Mouse (Mus musculus): Measurements from ENCODE around the gene Krtap26-1. TPM values are rescaled to one million over a fixed set of nuclear protein-coding genes. Genes with fewer than 3 reads are reported as not detected.

The Krtap26-1 gene
- polyA plus RNA-seq (2011; ENCODE audit: insufficient read length, low read depth, missing spikeins): not detected in 2 replicates

GRCm38 (mm10) chr16:88647358-88647846 is at the start of gene Krtap26-1:
Krtap26-1 (minus strand) TSS chr16:88647796.
- Histone ChIP-seq H3K4me1 (ENCODE audit: control insufficient read depth, insufficient read depth, low read length) (no peaks in the 10 kb centered on the region), H3K27ac (ENCODE audit: insufficient read depth, low read length) (no peak within 1 kb of the TSS), H3K4me3 (ENCODE audit: insufficient read depth, low read length) (no peak within 1 kb of the TSS)
- TF ChIP-seq CTCF (IDR thresholded peaks at IDR 0.05; ENCODE audit: borderline replicate concordance, insufficient read depth, low read length): no peak
- no peak for TF ChIP-seq POLR2A (IDR thresholded peaks at IDR 0.05; ENCODE audit: low read depth, low read length)

- TF ChIP-seq CTCF (IDR thresholded peaks at IDR 0.05; ENCODE audit: borderline replicate concordance, insufficient read depth, low read length) (no peak), POLR2A (IDR thresholded peaks at IDR 0.05; ENCODE audit: low read depth, low read length) (no peak)
- H3K4me3 ChIP-seq (ENCODE audit: insufficient read depth, low read length): no peak overlapping the region
- H3K27ac ChIP-seq (ENCODE audit: insufficient read depth, low read length): no peak overlapping the region
- H3K4me1 ChIP-seq (ENCODE audit: control insufficient read depth, insufficient read depth, low read length): no peaks in the 10 kb centered on the region
Measured at GRCm38 (mm10) chr16:88696256-88696655, 48.7 kb upstream of the Krtap26-1 start.

- Histone ChIP-seq H3K4me3 (ENCODE audit: insufficient read depth, low read length) (no peak overlapping the region), H3K4me1 (ENCODE audit: control insufficient read depth, insufficient read depth, low read length) (no peaks in the 10 kb centered on the region), H3K27ac (ENCODE audit: insufficient read depth, low read length) (no peak overlapping the region)
- TF ChIP-seq CTCF (IDR thresholded peaks at IDR 0.05; ENCODE audit: borderline replicate concordance, insufficient read depth, low read length) (no peak), POLR2A (IDR thresholded peaks at IDR 0.05; ENCODE audit: low read depth, low read length) (no peak)
Measured at GRCm38 (mm10) chr16:88681282-88681681, 33.7 kb upstream of the Krtap26-1 start.

- no peaks in the 10 kb centered on the region for H3K4me1 ChIP-seq (ENCODE audit: control insufficient read depth, insufficient read depth, low read length)
- TF ChIP-seq POLR2A (IDR thresholded peaks at IDR 0.05; ENCODE audit: low read depth, low read length): no peak
- no peak for TF ChIP-seq CTCF (IDR thresholded peaks at IDR 0.05; ENCODE audit: borderline replicate concordance, insufficient read depth, low read length)
- H3K27ac ChIP-seq (ENCODE audit: insufficient read depth, low read length): no peak overlapping the region
- H3K4me3 ChIP-seq (ENCODE audit: insufficient read depth, low read length): no peak overlapping the region
Measured at GRCm38 (mm10) chr16:88679099-88679498, 31.5 kb upstream of the Krtap26-1 start.

GRCm38 (mm10) chr16:88671571-88671970 is 24.0 kb upstream of the Krtap26-1 start, which contains the start of gene Krtap27-1:
Krtap27-1 (minus strand) TSS chr16:88671671.
- Histone ChIP-seq H3K4me1 (ENCODE audit: control insufficient read depth, insufficient read depth, low read length) (no peaks in the 10 kb centered on the region), H3K4me3 (ENCODE audit: insufficient read depth, low read length) (no peak within 1 kb of the TSS), H3K27ac (ENCODE audit: insufficient read depth, low read length) (no peak within 1 kb of the TSS)
- TF ChIP-seq POLR2A (IDR thresholded peaks at IDR 0.05; ENCODE audit: low read depth, low read length) (no peak), CTCF (IDR thresholded peaks at IDR 0.05; ENCODE audit: borderline replicate concordance, insufficient read depth, low read length) (no peak)

- Histone ChIP-seq H3K4me3 (ENCODE audit: insufficient read depth, low read length) (no peak overlapping the region), H3K27ac (ENCODE audit: insufficient read depth, low read length) (no peak overlapping the region), H3K4me1 (ENCODE audit: control insufficient read depth, insufficient read depth, low read length) (no peaks in the 10 kb centered on the region)
- TF ChIP-seq POLR2A (IDR thresholded peaks at IDR 0.05; ENCODE audit: low read depth, low read length): no peak
- peak; percentile 4; the same call in 1 of the 2 replicates for TF ChIP-seq CTCF (IDR thresholded peaks at IDR 0.05; ENCODE audit: borderline replicate concordance, insufficient read depth, low read length)
Measured at GRCm38 (mm10) chr16:88657426-88657825, 9.8 kb upstream of the Krtap26-1 start.

- TF ChIP-seq POLR2A (IDR thresholded peaks at IDR 0.05; ENCODE audit: low read depth, low read length): no peak
- no peak for TF ChIP-seq CTCF (IDR thresholded peaks at IDR 0.05; ENCODE audit: borderline replicate concordance, insufficient read depth, low read length)
- Histone ChIP-seq H3K27ac (ENCODE audit: insufficient read depth, low read length) (no peak overlapping the region), H3K4me3 (ENCODE audit: insufficient read depth, low read length) (no peak overlapping the region), H3K4me1 (ENCODE audit: control insufficient read depth, insufficient read depth, low read length) (no peaks in the 10 kb centered on the region)
Measured at GRCm38 (mm10) chr16:88651952-88652351, 4.4 kb upstream of the Krtap26-1 start.

- Histone ChIP-seq H3K4me3 (ENCODE audit: insufficient read depth, low read length) (no peak overlapping the region), H3K4me1 (ENCODE audit: control insufficient read depth, insufficient read depth, low read length) (no peaks in the 10 kb centered on the region), H3K27ac (ENCODE audit: insufficient read depth, low read length) (no peak overlapping the region)
- no peak for TF ChIP-seq CTCF (IDR thresholded peaks at IDR 0.05; ENCODE audit: borderline replicate concordance, insufficient read depth, low read length)
- TF ChIP-seq POLR2A (IDR thresholded peaks at IDR 0.05; ENCODE audit: low read depth, low read length): no peak
Measured at GRCm38 (mm10) chr16:88651082-88651481, 3.5 kb upstream of the Krtap26-1 start.

GRCm38 (mm10) chr16:88646366-88647111 is 1.1 kb downstream of the Krtap26-1 start:
- Histone ChIP-seq H3K4me1 (ENCODE audit: control insufficient read depth, insufficient read depth, low read length) (no peaks in the 10 kb centered on the region), H3K27ac (ENCODE audit: insufficient read depth, low read length) (no peak overlapping the region), H3K4me3 (ENCODE audit: insufficient read depth, low read length) (no peak overlapping the region)
- TF ChIP-seq CTCF (IDR thresholded peaks at IDR 0.05; ENCODE audit: borderline replicate concordance, insufficient read depth, low read length) (no peak), POLR2A (IDR thresholded peaks at IDR 0.05; ENCODE audit: low read depth, low read length) (no peak)

- H3K27ac ChIP-seq (ENCODE audit: insufficient read depth, low read length): no peak overlapping the region
- TF ChIP-seq POLR2A (IDR thresholded peaks at IDR 0.05; ENCODE audit: low read depth, low read length): no peak
- TF ChIP-seq CTCF (IDR thresholded peaks at IDR 0.05; ENCODE audit: borderline replicate concordance, insufficient read depth, low read length): no peak
- no peaks in the 10 kb centered on the region for H3K4me1 ChIP-seq (ENCODE audit: control insufficient read depth, insufficient read depth, low read length)
- H3K4me3 ChIP-seq (ENCODE audit: insufficient read depth, low read length): no peak overlapping the region
Measured at GRCm38 (mm10) chr16:88640053-88640452, 7.5 kb downstream of the Krtap26-1 start.

All from embryonic fibroblast, embryonic 13.5 days (primary cell).